Mouse (Mus musculus) spleen, adult 2 months (tissue): Measurements from ENCODE around the gene Defb43. TPM values are rescaled to one million over a fixed set of nuclear protein-coding genes. Genes with fewer than 3 reads are reported as not detected.

Experiments used
- DNase-seq, 2 experiments: peaks; one replicate each; pipeline versions ENCODE4 v3.0.0 to v3.0.0-alpha.2; 2012 to 2021; ENCODE audit warnings: low spot score in 2 of 2, low read depth in 1 of 2
- H3K27ac ChIP-seq: fragments of 200-500 bp; 2 replicates; pipeline ENCODE4 v1.5.1; 2012; ENCODE audit warnings: low read length, inconsistent platforms; ENCODE audit not compliant: insufficient read depth
- H3K27me3 ChIP-seq: fragments of 200-500 bp; 2 replicates; pipeline ENCODE4 v1.6.1; 2012; ENCODE audit warnings: mild to moderate bottlenecking, moderate library complexity, low read length, inconsistent platforms; ENCODE audit not compliant: control insufficient read depth, insufficient read depth
- H3K36me3 ChIP-seq: fragments of 200-500 bp; 2 replicates; pipeline ENCODE4 v1.6.1; 2012; ENCODE audit warnings: mild to moderate bottlenecking, low read length, inconsistent platforms; ENCODE audit not compliant: control insufficient read depth, insufficient read depth
- H3K4me1 ChIP-seq: fragments of 200-500 bp; 2 replicates; pipeline ENCODE4 v1.6.1; 2011; ENCODE audit warnings: inconsistent platforms; ENCODE audit not compliant: control insufficient read depth, insufficient read depth, insufficient read length
- H3K4me3 ChIP-seq: fragments of 200-500 bp; 2 replicates; pipeline ENCODE4 v1.5.1; 2011; ENCODE audit warnings: mild to moderate bottlenecking, inconsistent platforms; ENCODE audit not compliant: insufficient read depth, insufficient read length; ENCODE audit errors: extremely low read depth
- CTCF ChIP-seq: fragments of 200-500 bp; IDR thresholded peaks from 2 replicates; pipeline ENCODE4 v1.5.1; 2011; ENCODE audit warnings: mild to moderate bottlenecking, inconsistent platforms; ENCODE audit not compliant: insufficient read depth, insufficient read length, insufficient replicate concordance; ENCODE audit errors: extremely low read depth
- POLR2A ChIP-seq: fragments of 200-500 bp; IDR thresholded peaks from 2 replicates; pipeline ENCODE4 v1.6.1; 2011; ENCODE audit warnings: low read depth, low read length, inconsistent platforms
- WGBS: fragments of 180-500 bp; shearing (Covaris S2); methylation state at CpG from one replicate; pipeline ENCODE4 v1.1.7; 2018; 5-methylcytosine and 5-hydroxymethylcytosine counted together
- polyA plus RNA-seq: library from polyadenylated mRNA; depleted of rRNA; stranded (reverse); fragments of >200 nt; gene quantifications from 2 replicates; pipeline ENCODE4 v1.2.3, GENCODE M21; 2012; rRNA removed

The Defb43 gene
- polyA plus RNA-seq = not detected in 2 replicates

- Histone ChIP-seq H3K27me3 (no peaks in the 10 kb centered on the region), H3K36me3 (no peaks in the 10 kb centered on the region), H3K4me3 (no peak within 1 kb of the TSS), H3K27ac (no peak within 1 kb of the TSS), H3K4me1 (no peaks in the 10 kb centered on the region)
- DNase-seq = no peak
- TF ChIP-seq CTCF = no peak
- WGBS = 93% methylated on average over 5 of the region's 5 CpGs
These were observed at the start of gene Defb43 for GRCm38 (mm10) chr14:63011471-63011870. Gene Defb43, plus strand, starts transcription at chr14:63011771.

- no peaks in the 10 kb centered on the region for H3K36me3 ChIP-seq
- DNase-seq = no peak
- TF ChIP-seq CTCF (no peak), POLR2A (no peak)
- 81% methylated on average over 4 of the region's 4 CpGs for WGBS
- no peak overlapping the region for H3K4me3 ChIP-seq
- no peak overlapping the region for H3K27ac ChIP-seq
- H3K27me3 ChIP-seq = no peaks in the 10 kb centered on the region
- no peaks in the 10 kb centered on the region for H3K4me1 ChIP-seq
These were observed 47.9 kb upstream of the Defb43 start for GRCm38 (mm10) chr14:62963632-62964031.

GRCm38 (mm10) chr14:62965342-62965741 lies 46.2 kb upstream of the Defb43 start:
- H3K4me3 ChIP-seq = no peak overlapping the region
- H3K36me3 ChIP-seq = no peaks in the 10 kb centered on the region
- WGBS = 77% methylated on average over 5 of the region's 5 CpGs
- no peaks in the 10 kb centered on the region for H3K4me1 ChIP-seq
- no peak overlapping the region for H3K27ac ChIP-seq
- no peak for DNase-seq
- no peaks in the 10 kb centered on the region for H3K27me3 ChIP-seq
- TF ChIP-seq POLR2A = no peak
- TF ChIP-seq CTCF = peak; percentile 5; the same call in 1 of the 2 replicates

GRCm38 (mm10) chr14:62965811-62966520 lies 45.6 kb upstream of the Defb43 start:
- no peak for DNase-seq
- no peaks in the 10 kb centered on the region for H3K27me3 ChIP-seq
- WGBS = 43% methylated on average over 15 of the region's 15 CpGs
- H3K4me3 ChIP-seq = no peak overlapping the region
- H3K4me1 ChIP-seq = no peaks in the 10 kb centered on the region
- no peaks in the 10 kb centered on the region for H3K36me3 ChIP-seq
- H3K27ac ChIP-seq = no peak overlapping the region
- TF ChIP-seq CTCF (no peak), POLR2A (no peak)

- peak; percentile 4 to 49 for DNase-seq
- H3K27ac ChIP-seq = no peak overlapping the region
- H3K4me1 ChIP-seq = no peaks in the 10 kb centered on the region
- no peaks in the 10 kb centered on the region for H3K36me3 ChIP-seq
- H3K4me3 ChIP-seq = no peak overlapping the region
- H3K27me3 ChIP-seq = no peaks in the 10 kb centered on the region
- WGBS = 56% methylated on average over 5 of the region's 5 CpGs
- TF ChIP-seq POLR2A (no peak), CTCF (0 out of 2 replicates have a peak, but pooled peaks have one; percentile 35)
These were observed 36.5 kb upstream of the Defb43 start for GRCm38 (mm10) chr14:62975046-62975445.

GRCm38 (mm10) chr14:62979815-62980214 lies 31.8 kb upstream of the Defb43 start:
- no peaks in the 10 kb centered on the region for H3K4me1 ChIP-seq
- no peaks in the 10 kb centered on the region for H3K27me3 ChIP-seq
- WGBS = 52% methylated on average over 1 of the region's 1 CpGs
- H3K36me3 ChIP-seq = no peaks in the 10 kb centered on the region
- H3K4me3 ChIP-seq = no peak overlapping the region
- no peak for TF ChIP-seq POLR2A
- TF ChIP-seq CTCF = no peak
- no peak overlapping the region for H3K27ac ChIP-seq
- no peak for DNase-seq

- H3K27ac ChIP-seq = no peak within 1 kb of the TSS
- TF ChIP-seq CTCF (no peak), POLR2A (no peak)
- 82% methylated on average over 1 of the region's 1 CpGs for WGBS
- no peaks in the 10 kb centered on the region for H3K27me3 ChIP-seq
- DNase-seq = no peak
- H3K4me3 ChIP-seq = no peak within 1 kb of the TSS
- H3K4me1 ChIP-seq = no peaks in the 10 kb centered on the region
- no peaks in the 10 kb centered on the region for H3K36me3 ChIP-seq
These were observed 27.2 kb upstream of the Defb43 start, which contains the start of gene Defb48 for GRCm38 (mm10) chr14:62984410-62984809. Gene Defb48, minus strand, starts transcription at chr14:62984510.
